Mouse (Mus musculus) midbrain, embryonic 13.5 days (tissue): ENCODE measurements at regions not wholly inside any gene's neighbourhood (a gene's known extent, or its start where the extent isn't known, plus 50 kb on each side); places are given as distances from the start of the nearest gene placed in this dataset.

ENCODE experiments used
- ATAC-seq: fragments of 200-750 bp; cut with Nextera tagmentation; 2 replicates; pipeline ENCODE4 v1.8.0; 2017; ENCODE audit warnings: mild to moderate bottlenecking, moderate TSS enrichment, moderate library complexity
- H3K27ac ChIP-seq: fragments of 300-500 bp; sonication (generic); 2 replicates; pipeline ENCODE4 v1.5.1; 2015; ENCODE audit warnings: inconsistent platforms, mild to moderate bottlenecking, moderate library complexity
- H3K27me3 ChIP-seq: fragments of 300-500 bp; sonication (generic); 2 replicates; pipeline ENCODE4 v1.6.1; 2015; ENCODE audit warnings: mild to moderate bottlenecking, inconsistent platforms
- H3K36me3 ChIP-seq: fragments of 300-500 bp; sonication (generic); 2 replicates; pipeline ENCODE4 v1.6.1; 2015; ENCODE audit warnings: mild to moderate bottlenecking, inconsistent platforms
- H3K4me1 ChIP-seq: fragments of 300-500 bp; sonication (generic); replicated peaks from 2 replicates; pipeline ENCODE4 v1.6.1; 2015; ENCODE audit warnings: inconsistent platforms
- H3K4me2 ChIP-seq: fragments of 300-500 bp; sonication (generic); replicated peaks from 2 replicates; pipeline ENCODE4 v1.6.1; 2015; ENCODE audit warnings: moderate library complexity, mild to moderate bottlenecking, inconsistent platforms
- H3K4me3 ChIP-seq: fragments of 300-500 bp; sonication (generic); replicated peaks from 2 replicates; pipeline ENCODE4 v1.5.1; 2015; ENCODE audit warnings: mild to moderate bottlenecking, inconsistent platforms
- H3K9ac ChIP-seq: fragments of 300-500 bp; sonication (generic); replicated peaks from 2 replicates; pipeline ENCODE4 v1.6.1; 2015; ENCODE audit warnings: mild to moderate bottlenecking, inconsistent platforms
- H3K9me3 ChIP-seq: fragments of 300-500 bp; sonication (generic); 2 replicates; pipeline ENCODE4 v1.6.1; 2016; ENCODE audit warnings: mild to moderate bottlenecking, inconsistent platforms
- WGBS: fragments of 180-500 bp; shearing (Covaris S2); methylation state at CpG from one replicate; pipeline ENCODE4 v1.1.7; 2015; 5-methylcytosine and 5-hydroxymethylcytosine counted together

- Histone ChIP-seq H3K9me3 (no peaks in the 10 kb centered on the region; the same call in 1 of the 2 replicates), H3K27ac (no peak overlapping the region), H3K9ac (no peak overlapping the region), H3K4me3 (no peak overlapping the region), H3K27me3 (no peaks in the 10 kb centered on the region), H3K36me3 (no peaks in the 10 kb centered on the region), H3K4me1 (peaks cover 6% of the 10 kb centered on the region), H3K4me2 (no peak overlapping the region)
- WGBS = 80% methylated on average over 4 of the region's 4 CpGs
- no peak for ATAC-seq
Measured at GRCm38 (mm10) chr2:74409856-74410404, 169.3 kb downstream of the Lnpk start.

- Histone ChIP-seq H3K9ac (no peak overlapping the region), H3K9me3 (no peaks in the 10 kb centered on the region), H3K4me3 (no peak overlapping the region), H3K4me1 (peaks cover 9% of the 10 kb centered on the region), H3K4me2 (no peak overlapping the region), H3K27me3 (no peaks in the 10 kb centered on the region), H3K36me3 (no peaks in the 10 kb centered on the region), H3K27ac (no peak overlapping the region)
- WGBS = 52% methylated on average over 3 of the region's 3 CpGs
- no peak for ATAC-seq
Measured at GRCm38 (mm10) chr2:74404493-74404892, 174.7 kb downstream of the Lnpk start.

- no peak for ATAC-seq
- Histone ChIP-seq H3K4me2 (no peak overlapping the region), H3K36me3 (no peaks in the 10 kb centered on the region), H3K9ac (no peak overlapping the region), H3K9me3 (no peaks in the 10 kb centered on the region), H3K27me3 (no peaks in the 10 kb centered on the region), H3K27ac (no peak overlapping the region), H3K4me3 (no peak overlapping the region), H3K4me1 (no peaks in the 10 kb centered on the region)
- 91% methylated on average over 4 of the region's 4 CpGs for WGBS
Measured at GRCm38 (mm10) chr2:74391064-74391463, 188.2 kb downstream of the Lnpk start.

- 81% methylated on average over 5 of the region's 5 CpGs for WGBS
- no peak overlapping the region for H3K9ac ChIP-seq
- no peaks in the 10 kb centered on the region for H3K9me3 ChIP-seq
- no peaks in the 10 kb centered on the region for H3K4me1 ChIP-seq
- H3K4me2 ChIP-seq = no peak overlapping the region
- ATAC-seq = no peak
- H3K27me3 ChIP-seq = no peaks in the 10 kb centered on the region
- H3K27ac ChIP-seq = no peak overlapping the region
- H3K36me3 ChIP-seq = no peaks in the 10 kb centered on the region
- H3K4me3 ChIP-seq = no peak overlapping the region
Measured at GRCm38 (mm10) chr2:74388078-74388477, 191.2 kb downstream of the Lnpk start.

GRCm38 (mm10) chr2:74384918-74385317, 194.3 kb downstream of the Lnpk start:
- ATAC-seq = no peak
- Histone ChIP-seq H3K9ac (no peak overlapping the region), H3K4me1 (no peaks in the 10 kb centered on the region), H3K4me2 (no peak overlapping the region), H3K4me3 (no peak overlapping the region), H3K9me3 (no peaks in the 10 kb centered on the region), H3K27me3 (no peaks in the 10 kb centered on the region), H3K27ac (no peak overlapping the region), H3K36me3 (no peaks in the 10 kb centered on the region)
- 92% methylated on average over 1 of the region's 1 CpGs for WGBS

- H3K4me1 ChIP-seq = no peaks in the 10 kb centered on the region
- no peak overlapping the region for H3K27ac ChIP-seq
- 0 out of 2 replicates have a peak, but pooled peaks cover 2% of the 10 kb centered on the region for H3K9me3 ChIP-seq
- H3K4me2 ChIP-seq = no peak overlapping the region
- no peaks in the 10 kb centered on the region for H3K27me3 ChIP-seq
- WGBS = 90% methylated on average over 7 of the region's 7 CpGs
- ATAC-seq = no peak
- no peak overlapping the region for H3K9ac ChIP-seq
- H3K4me3 ChIP-seq = no peak overlapping the region
- H3K36me3 ChIP-seq = no peaks in the 10 kb centered on the region
Measured at GRCm38 (mm10) chr2:74380574-74381287, 198.5 kb downstream of the Lnpk start.

- 96% methylated on average over 3 of the region's 3 CpGs for WGBS
- Histone ChIP-seq H3K27me3 (no peaks in the 10 kb centered on the region), H3K27ac (no peak overlapping the region), H3K4me2 (no peak overlapping the region), H3K9ac (no peak overlapping the region), H3K4me3 (no peak overlapping the region), H3K4me1 (no peaks in the 10 kb centered on the region), H3K36me3 (no peaks in the 10 kb centered on the region), H3K9me3 (0 out of 2 replicates have a peak, but pooled peaks cover 2% of the 10 kb centered on the region)
- no peak for ATAC-seq
Measured at GRCm38 (mm10) chr2:74378709-74379108, 200.5 kb downstream of the Lnpk start.

GRCm38 (mm10) chr2:74373938-74374337, 205.3 kb downstream of the Lnpk start:
- no peak overlapping the region for H3K27ac ChIP-seq
- H3K4me2 ChIP-seq = no peak overlapping the region
- ATAC-seq = no peak
- WGBS = 81% methylated on average over 1 of the region's 1 CpGs
- no peaks in the 10 kb centered on the region for H3K9me3 ChIP-seq
- H3K36me3 ChIP-seq = no peaks in the 10 kb centered on the region
- no peaks in the 10 kb centered on the region for H3K4me1 ChIP-seq
- no peak overlapping the region for H3K4me3 ChIP-seq
- H3K27me3 ChIP-seq = no peaks in the 10 kb centered on the region
- no peak overlapping the region for H3K9ac ChIP-seq

GRCm38 (mm10) chr2:74373056-74373455, 206.2 kb downstream of the Lnpk start:
- WGBS = 67% methylated on average over 4 of the region's 4 CpGs
- no peak overlapping the region for H3K4me2 ChIP-seq
- no peaks in the 10 kb centered on the region for H3K36me3 ChIP-seq
- no peak overlapping the region for H3K4me3 ChIP-seq
- no peak overlapping the region for H3K9ac ChIP-seq
- no peak overlapping the region for H3K27ac ChIP-seq
- H3K9me3 ChIP-seq = no peaks in the 10 kb centered on the region
- H3K4me1 ChIP-seq = no peaks in the 10 kb centered on the region
- ATAC-seq = no peak
- no peaks in the 10 kb centered on the region for H3K27me3 ChIP-seq

GRCm38 (mm10) chr2:74363255-74363654, 216.0 kb downstream of the Lnpk start:
- no peaks in the 10 kb centered on the region for H3K36me3 ChIP-seq
- no peaks in the 10 kb centered on the region for H3K9me3 ChIP-seq
- H3K27me3 ChIP-seq = no peaks in the 10 kb centered on the region
- WGBS = 91% methylated on average over 2 of the region's 2 CpGs
- no peak overlapping the region for H3K27ac ChIP-seq
- no peak overlapping the region for H3K4me3 ChIP-seq
- no peak for ATAC-seq
- no peak overlapping the region for H3K4me2 ChIP-seq
- H3K9ac ChIP-seq = no peak overlapping the region
- no peaks in the 10 kb centered on the region for H3K4me1 ChIP-seq

GRCm38 (mm10) chr2:74354591-74354990, 224.6 kb downstream of the Lnpk start:
- Histone ChIP-seq H3K9me3 (no peaks in the 10 kb centered on the region), H3K4me3 (no peak overlapping the region), H3K4me1 (no peaks in the 10 kb centered on the region), H3K4me2 (no peak overlapping the region), H3K36me3 (no peaks in the 10 kb centered on the region), H3K27me3 (no peaks in the 10 kb centered on the region), H3K27ac (no peak overlapping the region), H3K9ac (no peak overlapping the region)
- no peak for ATAC-seq
- WGBS = 70% methylated on average over 8 of the region's 8 CpGs

GRCm38 (mm10) chr2:74349809-74350208, 229.4 kb downstream of the Lnpk start:
- no peaks in the 10 kb centered on the region for H3K27me3 ChIP-seq
- H3K4me3 ChIP-seq = no peak overlapping the region
- ATAC-seq = no peak
- H3K9me3 ChIP-seq = no peaks in the 10 kb centered on the region
- no peaks in the 10 kb centered on the region for H3K36me3 ChIP-seq
- no peaks in the 10 kb centered on the region for H3K4me1 ChIP-seq
- no peak overlapping the region for H3K4me2 ChIP-seq
- 77% methylated on average over 6 of the region's 6 CpGs for WGBS
- no peak overlapping the region for H3K9ac ChIP-seq
- no peak overlapping the region for H3K27ac ChIP-seq

- H3K27ac ChIP-seq = no peak overlapping the region
- ATAC-seq = no peak
- no peaks in the 10 kb centered on the region for H3K36me3 ChIP-seq
- no peak overlapping the region for H3K4me3 ChIP-seq
- 84% methylated on average over 9 of the region's 9 CpGs for WGBS
- H3K4me2 ChIP-seq = no peak overlapping the region
- no peaks in the 10 kb centered on the region for H3K9me3 ChIP-seq
- H3K9ac ChIP-seq = no peak overlapping the region
- no peaks in the 10 kb centered on the region for H3K4me1 ChIP-seq
- peaks cover 6% of the 10 kb centered on the region for H3K27me3 ChIP-seq
Measured at GRCm38 (mm10) chr2:74306301-74306700, 272.9 kb downstream of the Lnpk start.
